Mouse (Mus musculus): ENCODE results near the gene Acoxl.

Acoxl gene

GRCm38 (mm10) chr2:127897718-127898117 is 59.0 kb downstream of the Acoxl start:
- no peak for DNase-seq (ENCODE audit: low read depth)

- no peak for DNase-seq (ENCODE audit: low read depth)
Measured at GRCm38 (mm10) chr2:127904918-127905317, 66.2 kb downstream of the Acoxl start.

- DNase-seq (ENCODE audit: low read depth) = no peak
Measured at GRCm38 (mm10) chr2:127906973-127907678, 68.5 kb downstream of the Acoxl start.

GRCm38 (mm10) chr2:127907679-127908042 is 69.0 kb downstream of the Acoxl start:
- no peak for DNase-seq (ENCODE audit: low read depth)

- no peak for DNase-seq (ENCODE audit: low read depth)
Measured at GRCm38 (mm10) chr2:127908881-127909280, 70.2 kb downstream of the Acoxl start.

- no peak for DNase-seq (ENCODE audit: low read depth)
Measured at GRCm38 (mm10) chr2:127909790-127910189, 71.1 kb downstream of the Acoxl start.

- no peak for DNase-seq (ENCODE audit: low read depth)
Measured at GRCm38 (mm10) chr2:127911579-127911978, 72.9 kb downstream of the Acoxl start.

- DNase-seq (ENCODE audit: low read depth) = no peak
Measured at GRCm38 (mm10) chr2:127914047-127914446, 75.4 kb downstream of the Acoxl start.

GRCm38 (mm10) chr2:127916804-127917410 is 78.2 kb downstream of the Acoxl start:
- peak; percentile 82 for DNase-seq (ENCODE audit: low read depth)

- no peak for DNase-seq (ENCODE audit: low read depth)
Measured at GRCm38 (mm10) chr2:127919740-127920139, 81.1 kb downstream of the Acoxl start.

- peak; percentile 71 for DNase-seq (ENCODE audit: low read depth)
Measured at GRCm38 (mm10) chr2:127922036-127922901, 83.6 kb downstream of the Acoxl start.

GRCm38 (mm10) chr2:127923077-127923680 is 84.5 kb downstream of the Acoxl start:
- DNase-seq (ENCODE audit: low read depth) = peak; percentile 79

GRCm38 (mm10) chr2:127926679-127927324 is 88.1 kb downstream of the Acoxl start:
- DNase-seq (ENCODE audit: low read depth) = no peak

GRCm38 (mm10) chr2:127927452-127928273 is 89.0 kb downstream of the Acoxl start:
- peak; percentile 71 for DNase-seq (ENCODE audit: low read depth)

- DNase-seq (ENCODE audit: low read depth) = no peak
Measured at GRCm38 (mm10) chr2:127928279-127928678, 89.6 kb downstream of the Acoxl start.

GRCm38 (mm10) chr2:127928871-127929270 is 90.2 kb downstream of the Acoxl start:
- DNase-seq (ENCODE audit: low read depth) = no peak

- no peak for DNase-seq (ENCODE audit: low read depth)
Measured at GRCm38 (mm10) chr2:127929939-127930715, 91.5 kb downstream of the Acoxl start.

- no peak for DNase-seq (ENCODE audit: low read depth)
Measured at GRCm38 (mm10) chr2:127931576-127931975, 92.9 kb downstream of the Acoxl start.

GRCm38 (mm10) chr2:127933531-127933931 is 94.9 kb downstream of the Acoxl start:
- DNase-seq (ENCODE audit: low read depth) = no peak

- peak; percentile 28 for DNase-seq (ENCODE audit: low read depth)
Measured at GRCm38 (mm10) chr2:127937079-127937478, 98.4 kb downstream of the Acoxl start.
